Mouse (Mus musculus) ES-Bruce4 (cell line): ENCODE measurements around the gene Olfr572.

ENCODE experiments used
- CTCF ChIP-seq: IDR thresholded peaks from one replicate; pipeline ENCODE4 v1.8.1; 2011; ENCODE audit warnings: low read depth, low read length
- POLR2A ChIP-seq: IDR thresholded peaks from one replicate; pipeline ENCODE4 v1.8.1; 2011; ENCODE audit warnings: low read length; ENCODE audit not compliant: insufficient read depth

DNA sequence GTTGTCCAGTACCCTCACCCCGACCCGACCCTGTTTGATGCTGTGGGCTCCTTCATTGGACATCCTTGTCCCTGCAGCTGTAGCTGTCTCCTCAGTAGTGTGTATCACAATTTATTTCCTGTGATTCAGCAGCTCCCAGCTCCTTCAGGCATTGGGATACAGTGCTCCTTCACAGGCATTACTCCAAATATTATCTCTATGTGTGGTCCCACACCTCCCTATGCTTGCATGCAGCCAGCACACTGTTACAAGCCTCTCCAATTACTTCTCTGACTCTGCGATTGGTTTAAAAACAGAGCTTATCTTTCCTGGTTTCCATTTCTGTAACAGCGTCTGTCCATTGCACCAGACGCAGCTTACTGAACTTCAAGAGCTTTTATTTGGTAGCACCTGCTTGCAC, 7.8 kb upstream of the Olfr572 start:
- TF ChIP-seq POLR2A: no peak
- TF ChIP-seq CTCF: no peak
